Mouse (Mus musculus): ENCODE results near the gene Arhgdib. TPM values are rescaled to one million over a fixed set of nuclear protein-coding genes. Genes with fewer than 3 reads are reported as not detected.
"Not testable (repeated sequence)": the region's sequence is repeated elsewhere in the genome, so short reads cannot be mapped to it uniquely, and the experiment has no call there.

The Arhgdib gene
- polyA plus RNA-seq, 1 experiment from 2014 or later: 68.4 TPM

DNA sequence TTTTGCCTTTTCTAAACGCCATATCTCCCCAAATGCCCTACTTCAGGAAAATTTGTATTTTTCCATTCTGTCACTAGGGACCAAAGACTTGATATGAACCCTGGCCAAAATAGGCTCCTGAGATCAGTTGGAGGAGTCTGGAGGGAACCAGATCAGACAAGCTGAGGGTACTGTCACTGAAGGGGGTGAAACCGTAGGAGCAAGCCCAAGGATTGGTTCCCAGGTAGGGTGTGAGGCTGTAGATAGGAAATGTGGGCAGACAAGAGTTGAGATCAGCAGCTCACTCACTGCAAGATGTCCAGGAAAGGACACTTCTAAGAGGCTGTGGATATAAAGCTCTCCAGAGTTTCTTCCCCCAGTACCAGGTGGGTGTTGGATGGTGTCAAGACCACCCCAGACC is 49.7 kb downstream of the Arhgdib start:
- H3K36me3 ChIP-seq (ENCODE audit: insufficient read depth, low read length): no peaks in the 10 kb centered on the region
- no peak overlapping the region for H3K9ac ChIP-seq (replicated peaks; ENCODE audit: low read depth)
- no peak overlapping the region for H3K4me3 ChIP-seq (ENCODE audit: low read depth, low read length)
- no peaks in the 10 kb centered on the region for H3K27me3 ChIP-seq (replicated peaks; ENCODE audit: insufficient read depth, low read length)
- no peaks in the 10 kb centered on the region for H3K9me3 ChIP-seq (ENCODE audit: low read length)
- ATAC-seq (no peak), DNase-seq (ENCODE audit: low spot score) (no peak)
- no peak overlapping the region for H3K4me2 ChIP-seq (replicated peaks; ENCODE audit: low read depth, low read length)
- 83% methylated on average over 2 of the region's 2 CpGs for WGBS
- peaks cover 9% of the 10 kb centered on the region; the same call in 1 of the 2 replicates for H3K4me1 ChIP-seq (ENCODE audit: insufficient read depth, low read depth, low read length)
- TF ChIP-seq CTCF (IDR thresholded peaks at IDR 0.05) (no peak), EP300 (IDR thresholded peaks at IDR 0.05) (no peak)
- H3K27ac ChIP-seq (ENCODE audit: low read length): no peak overlapping the region

DNA sequence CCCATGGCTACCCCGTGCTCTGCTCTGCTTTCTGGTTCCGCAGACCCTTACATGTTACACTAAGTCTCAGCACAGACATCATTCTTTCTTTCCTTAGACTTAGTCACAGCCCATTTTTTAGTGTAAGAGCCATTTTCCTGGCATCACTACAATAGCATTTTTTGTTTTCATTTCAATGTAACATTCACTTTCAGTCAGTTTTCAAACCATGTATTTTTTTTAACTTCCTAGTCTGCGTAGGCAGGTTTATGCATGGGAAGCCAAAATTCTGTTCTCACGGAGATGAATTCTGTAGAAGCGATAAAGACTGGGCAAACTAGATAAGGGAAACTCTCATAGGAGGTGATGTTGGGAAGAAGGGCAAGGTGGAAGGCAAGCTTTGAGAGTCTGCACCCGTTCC is 52.1 kb downstream of the Arhgdib start:
- H3K4me1 ChIP-seq (ENCODE audit: insufficient read depth, low read depth, low read length): peaks cover 5% of the 10 kb centered on the region; the same call in 1 of the 2 replicates
- no peak for TF ChIP-seq EP300 (IDR thresholded peaks at IDR 0.05)
- DNase-seq (ENCODE audit: low spot score): no peak

DNA sequence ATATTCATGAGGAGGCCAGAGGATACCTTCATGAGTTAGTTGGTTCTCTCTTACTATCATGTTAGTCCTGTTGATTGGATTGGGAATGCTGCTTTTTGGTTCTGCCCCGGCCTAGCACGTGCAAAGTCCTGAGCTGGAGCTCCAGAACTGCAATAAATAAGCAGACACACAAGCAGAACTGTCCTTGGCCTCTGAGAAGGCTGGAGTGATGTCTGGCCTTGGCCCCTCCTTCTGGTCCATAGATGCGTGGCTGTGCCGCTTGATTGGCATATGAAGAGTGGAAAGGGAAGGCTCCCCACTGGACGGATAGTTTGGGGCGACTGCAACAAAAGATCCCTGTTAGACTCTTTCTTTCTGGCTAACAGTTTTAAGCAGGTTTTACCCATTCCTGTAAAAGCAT is 52.6 kb downstream of the Arhgdib start:
- 80% methylated on average over 6 of the region's 6 CpGs for WGBS
- Histone ChIP-seq H3K4me3 (ENCODE audit: low read depth, low read length) (no peak overlapping the region), H3K4me1 (ENCODE audit: insufficient read depth, low read depth, low read length) (peaks cover 5% of the 10 kb centered on the region; the same call in 1 of the 2 replicates), H3K27ac (ENCODE audit: low read length) (peak overlapping the region; percentile 29; the same call in 1 of the 2 replicates), H3K9ac (replicated peaks; ENCODE audit: low read depth) (no peak overlapping the region), H3K9me3 (ENCODE audit: low read length) (no peaks in the 10 kb centered on the region), H3K36me3 (ENCODE audit: insufficient read depth, low read length) (no peaks in the 10 kb centered on the region), H3K27me3 (replicated peaks; ENCODE audit: insufficient read depth, low read length) (no peaks in the 10 kb centered on the region), H3K4me2 (replicated peaks; ENCODE audit: low read depth, low read length) (no peak overlapping the region)
- no peak for ATAC-seq
- no peak for TF ChIP-seq EP300 (IDR thresholded peaks at IDR 0.05)
- TF ChIP-seq CTCF (IDR thresholded peaks at IDR 0.05): no peak
- no peak for DNase-seq (ENCODE audit: low spot score)

More for the DNA sequence above, 52.1 kb downstream of the Arhgdib start:
- no peak overlapping the region for H3K4me3 ChIP-seq (ENCODE audit: low read depth, low read length)
- H3K27me3 ChIP-seq (replicated peaks; ENCODE audit: insufficient read depth, low read length): no peaks in the 10 kb centered on the region
- no peak for ATAC-seq
- H3K4me2 ChIP-seq (replicated peaks; ENCODE audit: low read depth, low read length): no peak overlapping the region
- no peak overlapping the region for H3K27ac ChIP-seq (ENCODE audit: low read length)
- H3K9me3 ChIP-seq (ENCODE audit: low read length): no peaks in the 10 kb centered on the region
- no peaks in the 10 kb centered on the region for H3K36me3 ChIP-seq (ENCODE audit: insufficient read depth, low read length)
- WGBS: 68% methylated on average over 6 of the region's 6 CpGs
- no peak overlapping the region for H3K9ac ChIP-seq (replicated peaks; ENCODE audit: low read depth)

DNA sequence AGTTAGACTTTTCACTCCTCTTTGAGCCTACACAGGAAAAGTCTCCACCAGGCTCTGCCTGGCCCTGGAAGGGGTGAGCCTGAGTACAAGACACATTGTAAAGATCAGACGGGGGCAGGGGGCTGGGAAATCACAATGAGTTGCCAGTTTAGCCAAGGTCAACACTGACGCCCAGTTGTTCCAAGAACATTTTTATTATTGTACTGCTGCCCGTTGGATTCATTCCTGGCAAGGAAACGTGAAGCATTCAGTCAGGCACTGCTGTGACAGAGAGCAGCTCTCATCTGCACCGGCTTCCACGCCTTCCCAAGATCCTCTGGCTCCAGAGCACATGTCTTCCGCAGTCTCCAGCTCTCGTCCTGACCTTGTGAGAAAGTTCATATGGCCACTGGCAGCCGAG is 53.8 kb downstream of the Arhgdib start:
- H3K36me3 ChIP-seq (ENCODE audit: insufficient read depth, low read length): no peaks in the 10 kb centered on the region
- no peaks in the 10 kb centered on the region for H3K27me3 ChIP-seq (replicated peaks; ENCODE audit: insufficient read depth, low read length)
- peaks cover 5% of the 10 kb centered on the region; the same call in 1 of the 2 replicates for H3K4me1 ChIP-seq (ENCODE audit: insufficient read depth, low read depth, low read length)
- H3K27ac ChIP-seq (ENCODE audit: low read length): peak overlapping the region; percentile 77
- peak; percentile 83 for TF ChIP-seq EP300 (IDR thresholded peaks at IDR 0.05)
- no peak for TF ChIP-seq CTCF (IDR thresholded peaks at IDR 0.05)
- no peak overlapping the region for H3K4me2 ChIP-seq (replicated peaks; ENCODE audit: low read depth, low read length)
- H3K4me3 ChIP-seq (ENCODE audit: low read depth, low read length): no peak overlapping the region
- WGBS: 31% methylated on average over 9 of the region's 9 CpGs
- ATAC-seq (peak; percentile 95), DNase-seq (ENCODE audit: low spot score) (peak; percentile 93)
- H3K9ac ChIP-seq (replicated peaks; ENCODE audit: low read depth): no peak overlapping the region
- H3K9me3 ChIP-seq (ENCODE audit: low read length): no peaks in the 10 kb centered on the region

DNA sequence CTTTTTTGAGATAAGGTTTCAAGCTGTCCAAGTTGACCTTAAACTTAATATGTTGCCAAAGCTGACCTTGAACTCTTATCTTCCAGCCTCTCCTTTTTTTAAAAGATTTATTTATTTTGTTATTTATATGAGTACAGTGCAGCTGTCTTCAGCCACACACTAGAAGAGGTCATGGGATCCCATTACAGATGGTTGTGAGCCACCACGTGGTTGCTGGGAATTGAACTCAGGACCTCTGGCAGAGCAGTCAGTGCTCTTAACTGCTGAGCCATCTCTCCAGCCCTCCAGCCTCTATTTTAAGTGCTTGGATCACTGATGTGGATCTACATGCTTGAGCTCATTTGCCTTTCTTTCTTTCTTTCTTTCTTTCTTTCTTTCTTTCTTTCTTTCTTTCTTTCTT is 56.9 kb downstream of the Arhgdib start:
- not testable (repeated sequence) for DNase-seq (ENCODE audit: low spot score); H3K27me3 ChIP-seq (replicated peaks; ENCODE audit: insufficient read depth, low read length); H3K9ac ChIP-seq (replicated peaks; ENCODE audit: low read depth); H3K4me2 ChIP-seq (replicated peaks; ENCODE audit: low read depth, low read length); H3K9me3 ChIP-seq (ENCODE audit: low read length); H3K4me1 ChIP-seq (ENCODE audit: insufficient read depth, low read depth, low read length); H3K27ac ChIP-seq (ENCODE audit: low read length); H3K36me3 ChIP-seq (ENCODE audit: insufficient read depth, low read length); H3K4me3 ChIP-seq (ENCODE audit: low read depth, low read length); ATAC-seq
- 25% methylated on average over 1 of the region's 1 CpGs for WGBS

DNA sequence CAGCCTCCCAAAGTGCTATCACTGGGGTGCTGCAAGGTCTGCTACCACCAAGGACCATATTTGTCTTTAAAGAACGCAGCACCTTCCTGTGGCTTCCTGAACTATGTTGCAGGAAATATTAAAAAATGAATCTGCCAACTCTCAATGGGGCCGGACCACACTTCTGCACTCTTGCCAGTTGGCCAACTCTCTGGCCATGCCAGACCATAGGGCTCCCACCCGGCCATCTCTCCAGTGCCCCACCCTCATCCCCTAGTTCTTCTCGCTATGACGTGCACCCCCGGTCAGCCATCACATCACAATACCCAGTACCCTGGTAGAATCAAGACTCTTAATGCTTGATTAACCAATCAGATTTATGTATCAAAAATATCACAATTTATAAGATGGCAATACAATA is 57.7 kb downstream of the Arhgdib start:
- Histone ChIP-seq H3K9me3 (ENCODE audit: low read length) (no peaks in the 10 kb centered on the region), H3K4me1 (ENCODE audit: insufficient read depth, low read depth, low read length) (peaks cover 5% of the 10 kb centered on the region; the same call in 1 of the 2 replicates), H3K36me3 (ENCODE audit: insufficient read depth, low read length) (no peaks in the 10 kb centered on the region), H3K27ac (ENCODE audit: low read length) (no peak overlapping the region), H3K4me3 (ENCODE audit: low read depth, low read length) (no peak overlapping the region), H3K9ac (replicated peaks; ENCODE audit: low read depth) (no peak overlapping the region), H3K4me2 (replicated peaks; ENCODE audit: low read depth, low read length) (no peak overlapping the region), H3K27me3 (replicated peaks; ENCODE audit: insufficient read depth, low read length) (no peaks in the 10 kb centered on the region)
- DNase-seq (ENCODE audit: low spot score): no peak
- no peak for TF ChIP-seq CTCF (IDR thresholded peaks at IDR 0.05)
- TF ChIP-seq EP300 (IDR thresholded peaks at IDR 0.05): no peak
- WGBS: 93% methylated on average over 6 of the region's 6 CpGs
- ATAC-seq: no peak

DNA sequence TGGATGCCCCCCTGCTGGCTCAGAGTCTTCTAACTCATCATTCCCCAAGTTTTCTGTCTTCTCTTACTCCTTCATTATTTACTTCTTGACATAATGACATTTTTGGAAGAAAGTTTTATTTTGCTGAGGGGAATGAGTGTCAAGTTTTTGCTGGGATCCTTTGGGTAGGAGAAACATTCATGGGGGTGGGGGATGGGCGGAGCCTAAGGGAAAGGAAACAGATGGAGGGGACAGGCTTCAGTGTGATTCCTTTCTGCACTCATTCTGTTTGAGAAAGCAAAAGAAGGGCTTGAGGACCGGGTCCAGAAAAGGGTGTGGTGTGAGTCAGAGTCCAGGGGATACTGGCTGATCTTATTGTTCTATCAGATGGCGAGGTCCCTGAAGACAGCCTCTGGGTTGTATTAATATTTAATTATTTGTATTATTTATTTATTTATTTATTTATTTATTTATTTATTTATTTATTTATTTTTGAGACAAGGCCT is 58.2 kb downstream of the Arhgdib start:
- no peak for TF ChIP-seq EP300 (IDR thresholded peaks at IDR 0.05)
- no peak for TF ChIP-seq CTCF (IDR thresholded peaks at IDR 0.05)
- H3K4me3 ChIP-seq (ENCODE audit: low read depth, low read length): no peak overlapping the region
- no peaks in the 10 kb centered on the region for H3K9me3 ChIP-seq (ENCODE audit: low read length)
- no peak overlapping the region for H3K27ac ChIP-seq (ENCODE audit: low read length)
- 68% methylated on average over 3 of the region's 3 CpGs for WGBS
- ATAC-seq: no peak
- no peaks in the 10 kb centered on the region for H3K36me3 ChIP-seq (ENCODE audit: insufficient read depth, low read length)
- DNase-seq (ENCODE audit: low spot score): no peak
- no peak overlapping the region for H3K4me2 ChIP-seq (replicated peaks; ENCODE audit: low read depth, low read length)
- no peaks in the 10 kb centered on the region for H3K27me3 ChIP-seq (replicated peaks; ENCODE audit: insufficient read depth, low read length)
- no peak overlapping the region for H3K9ac ChIP-seq (replicated peaks; ENCODE audit: low read depth)
- peaks cover 5% of the 10 kb centered on the region; the same call in 1 of the 2 replicates for H3K4me1 ChIP-seq (ENCODE audit: insufficient read depth, low read depth, low read length)

Measured in lung, postnatal 0 days (tissue).